Mouse (Mus musculus) heart, postnatal 14 days (tissue): ENCODE results near the gene Nyap1. TPM values are rescaled to one million over a fixed set of nuclear protein-coding genes. Genes with fewer than 3 reads are reported as not detected.

Source experiments
- total RNA-seq, 2 experiments: library from RNA; stranded (reverse); gene quantifications; 2 replicates each; pipeline ENCODE4 v1.2.3; 2021

Gene Nyap1
- total RNA-seq, 2 experiments from 2014 or later: 1.4 to 1.8 TPM

Other genes with a start within 250 kb of the Nyap1 start
- 10 to 100 TPM; 12.5 to 16.9 TPM for gene Pop7, start 239.1 kb downstream of the Nyap1 start, total RNA-seq
- gene Gigyf1, start 223.1 kb downstream of the Nyap1 start, total RNA-seq: 10 to 100 TPM; 28.3 to 33.8 TPM
- gene Epo, start 208.4 kb downstream of the Nyap1 start, total RNA-seq: not detected
- 100 to 1,000 TPM; 322 to 323 TPM for gene Gnb2, start 208.1 kb downstream of the Nyap1 start, total RNA-seq
- not detected for gene Actl6b, start 188.1 kb downstream of the Nyap1 start, total RNA-seq
- gene Tfr2, start 171.8 kb downstream of the Nyap1 start, total RNA-seq: not detected
- 10 to 100 TPM; 22.0 to 22.3 TPM for gene Mospd3, start 140.5 kb downstream of the Nyap1 start, total RNA-seq
- 100 to 1,000 TPM; 101 to 107 TPM for gene Pcolce, start 127.8 kb downstream of the Nyap1 start, total RNA-seq
- under 1 TPM; 0.27 to 0.43 TPM for gene Fbxo24, start 112.6 kb downstream of the Nyap1 start, total RNA-seq
- gene Lrch4, start 112.5 kb downstream of the Nyap1 start, total RNA-seq: 10 to 100 TPM; 22.6 to 23.0 TPM
- 1 to 10 TPM; 6.6 to 8.5 TPM for gene Gm20605, start 112.4 kb downstream of the Nyap1 start, total RNA-seq
- gene Sap25, start 100.3 kb downstream of the Nyap1 start, total RNA-seq: 1 to 10 TPM; 4.2 to 4.4 TPM
- gene Irs3, start 95.9 kb downstream of the Nyap1 start, total RNA-seq: under 1 TPM; 0.15 to 0.57 TPM
- gene Agfg2, start 56.9 kb downstream of the Nyap1 start, total RNA-seq: 10 to 100 TPM; 13.0 to 13.9 TPM
- gene Tsc22d4, start 4.1 kb upstream of the Nyap1 start, total RNA-seq: 100 to 1,000 TPM; 287 to 312 TPM
- 10 to 100 TPM; 13.9 to 14.0 TPM for gene Ppp1r35, start 37.2 kb upstream of the Nyap1 start, total RNA-seq
- gene Mepce, start 46.0 kb upstream of the Nyap1 start, total RNA-seq: 10 to 100 TPM; 32.7 to 33.0 TPM
- 1 to 10 TPM; 1.1 to 1.3 TPM for gene Zcwpw1, start 46.2 kb upstream of the Nyap1 start, total RNA-seq
- 1 to 10 TPM; 1.3 to 2.4 TPM for gene Pilra, start 94.7 kb upstream of the Nyap1 start, total RNA-seq
- gene Pilrb1, start 116.5 kb upstream of the Nyap1 start, total RNA-seq: 1 to 10 TPM in 1 of 2 experiments, under 1 TPM in 1; 0.44 to 1.5 TPM
- gene Pilrb2, start 130.2 kb upstream of the Nyap1 start, total RNA-seq: under 1 TPM; 0.45 to 1.00 TPM
- under 1 TPM; 0.22 to 0.27 TPM for gene Cyp3a13, start 180.0 kb upstream of the Nyap1 start, total RNA-seq
- gene Gjc3, start 221.5 kb upstream of the Nyap1 start, total RNA-seq: under 1 TPM; 0.26 to 0.27 TPM
- not detected for gene Azgp1, start 239.9 kb upstream of the Nyap1 start, total RNA-seq